Mouse (Mus musculus): ENCODE measurements at regions not wholly inside any gene's neighbourhood (a gene's known extent, or its start where the extent isn't known, plus 50 kb on each side); places are given as distances from the start of the nearest gene placed in this dataset.

DNA sequence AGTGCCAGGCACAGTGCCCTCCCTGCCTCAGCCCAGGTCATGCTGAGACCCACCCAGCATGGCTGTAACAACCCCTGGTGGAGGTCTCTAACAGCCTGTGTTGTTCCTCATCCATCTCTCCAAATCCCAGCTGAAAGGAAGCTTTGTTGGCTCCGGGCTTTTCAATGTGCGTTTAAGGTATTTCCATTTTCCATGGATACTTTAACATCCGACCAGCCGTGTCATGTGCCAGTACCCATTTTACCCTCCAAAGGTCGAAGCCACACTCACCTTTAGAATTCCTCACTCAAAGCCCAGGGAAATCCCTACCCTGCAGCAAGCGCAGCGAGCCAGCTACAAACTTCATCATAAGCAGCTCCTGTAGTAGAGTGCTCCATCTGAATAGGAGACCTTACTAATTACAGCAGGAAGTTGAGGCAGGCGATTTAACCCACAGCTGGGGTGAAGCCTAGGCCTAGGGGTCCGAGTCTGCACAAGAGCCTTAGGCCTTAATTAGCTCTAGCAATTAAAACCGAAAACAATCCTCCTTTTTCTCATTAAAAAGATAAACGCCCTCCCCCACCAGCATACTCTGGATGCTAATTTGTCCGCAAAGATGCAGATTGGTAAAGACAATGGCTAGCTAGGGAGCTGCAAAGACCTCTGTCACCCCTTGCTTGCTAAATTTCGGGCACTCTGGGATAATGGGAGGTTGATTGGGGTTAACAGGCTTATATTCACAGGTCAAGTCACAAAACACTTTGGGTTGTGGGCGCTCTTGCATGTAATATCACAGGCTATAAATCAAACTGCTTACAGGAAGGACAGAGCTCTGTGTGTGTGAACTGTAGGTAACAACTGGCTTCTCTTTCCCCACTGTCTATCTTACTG lies 171.2 kb downstream of the Pmp22 start:
- 59% methylated on average over 14 of the region's 14 CpGs for WGBS
- Histone ChIP-seq H3K36me3 (ENCODE audit: control insufficient read depth, insufficient read depth, low read length) (no peaks in the 10 kb centered on the region), H3K4me2 (ENCODE audit: low read depth, low read length) (no peak overlapping the region), H3K27me3 (ENCODE audit: control insufficient read depth, insufficient read depth, low read length) (no peaks in the 10 kb centered on the region), H3K27ac (ENCODE audit: low read length) (no peak overlapping the region), H3K9ac (ENCODE audit: low read length) (no peak overlapping the region), H3K9me3 (replicated peaks; ENCODE audit: control insufficient read depth, low read length) (no peaks in the 10 kb centered on the region), H3K4me1 (ENCODE audit: control insufficient read depth, insufficient read depth, low read length) (no peaks in the 10 kb centered on the region), H3K4me3 (replicated peaks; ENCODE audit: low read length) (no peak overlapping the region)
- ATAC-seq (ENCODE audit: insufficient read depth, low FRiP score): no peak

GRCm38 (mm10) chr11:63325166-63325565 lies 196.4 kb downstream of the Pmp22 start:
- Histone ChIP-seq H3K9me3 (replicated peaks; ENCODE audit: control insufficient read depth, low read length) (no peaks in the 10 kb centered on the region), H3K36me3 (ENCODE audit: control insufficient read depth, insufficient read depth, low read length) (no peaks in the 10 kb centered on the region), H3K4me2 (ENCODE audit: low read depth, low read length) (no peak overlapping the region), H3K9ac (ENCODE audit: low read length) (no peak overlapping the region), H3K27ac (ENCODE audit: low read length) (no peak overlapping the region), H3K27me3 (ENCODE audit: control insufficient read depth, insufficient read depth, low read length) (no peaks in the 10 kb centered on the region), H3K4me3 (replicated peaks; ENCODE audit: low read length) (no peak overlapping the region), H3K4me1 (ENCODE audit: control insufficient read depth, insufficient read depth, low read length) (no peaks in the 10 kb centered on the region)
- no peak for ATAC-seq (ENCODE audit: insufficient read depth, low FRiP score)
- WGBS: 73% methylated on average over 4 of the region's 4 CpGs

- no peaks in the 10 kb centered on the region for H3K9me3 ChIP-seq (replicated peaks; ENCODE audit: control insufficient read depth, low read length)
- no peak overlapping the region for H3K9ac ChIP-seq (ENCODE audit: low read length)
- no peaks in the 10 kb centered on the region for H3K36me3 ChIP-seq (ENCODE audit: control insufficient read depth, insufficient read depth, low read length)
- H3K27ac ChIP-seq (ENCODE audit: low read length): no peak overlapping the region
- no peak overlapping the region for H3K4me3 ChIP-seq (replicated peaks; ENCODE audit: low read length)
- H3K27me3 ChIP-seq (ENCODE audit: control insufficient read depth, insufficient read depth, low read length): no peaks in the 10 kb centered on the region
- ATAC-seq (ENCODE audit: insufficient read depth, low FRiP score): no peak
- H3K4me2 ChIP-seq (ENCODE audit: low read depth, low read length): no peak overlapping the region
- 68% methylated on average over 5 of the region's 5 CpGs for WGBS
- H3K4me1 ChIP-seq (ENCODE audit: control insufficient read depth, insufficient read depth, low read length): no peaks in the 10 kb centered on the region
Observed at GRCm38 (mm10) chr11:63326864-63327263, 198.1 kb downstream of the Pmp22 start.

GRCm38 (mm10) chr11:63337503-63337902 lies 208.7 kb downstream of the Pmp22 start:
- no peaks in the 10 kb centered on the region for H3K4me1 ChIP-seq (ENCODE audit: control insufficient read depth, insufficient read depth, low read length)
- H3K27me3 ChIP-seq (ENCODE audit: control insufficient read depth, insufficient read depth, low read length): no peaks in the 10 kb centered on the region
- WGBS: 48% methylated on average over 9 of the region's 9 CpGs
- H3K27ac ChIP-seq (ENCODE audit: low read length): no peak overlapping the region
- H3K9ac ChIP-seq (ENCODE audit: low read length): no peak overlapping the region
- no peaks in the 10 kb centered on the region for H3K36me3 ChIP-seq (ENCODE audit: control insufficient read depth, insufficient read depth, low read length)
- H3K9me3 ChIP-seq (replicated peaks; ENCODE audit: control insufficient read depth, low read length): no peaks in the 10 kb centered on the region
- no peak for ATAC-seq (ENCODE audit: insufficient read depth, low FRiP score)
- no peak overlapping the region for H3K4me2 ChIP-seq (ENCODE audit: low read depth, low read length)
- no peak overlapping the region for H3K4me3 ChIP-seq (replicated peaks; ENCODE audit: low read length)

GRCm38 (mm10) chr11:63338277-63338676 lies 209.5 kb downstream of the Pmp22 start:
- Histone ChIP-seq H3K9me3 (replicated peaks; ENCODE audit: control insufficient read depth, low read length) (no peaks in the 10 kb centered on the region), H3K4me1 (ENCODE audit: control insufficient read depth, insufficient read depth, low read length) (no peaks in the 10 kb centered on the region), H3K4me2 (ENCODE audit: low read depth, low read length) (no peak overlapping the region), H3K9ac (ENCODE audit: low read length) (no peak overlapping the region), H3K36me3 (ENCODE audit: control insufficient read depth, insufficient read depth, low read length) (no peaks in the 10 kb centered on the region), H3K4me3 (replicated peaks; ENCODE audit: low read length) (no peak overlapping the region), H3K27me3 (ENCODE audit: control insufficient read depth, insufficient read depth, low read length) (no peaks in the 10 kb centered on the region), H3K27ac (ENCODE audit: low read length) (no peak overlapping the region)
- no peak for ATAC-seq (ENCODE audit: insufficient read depth, low FRiP score)
- 100% methylated on average over 1 of the region's 1 CpGs for WGBS

DNA sequence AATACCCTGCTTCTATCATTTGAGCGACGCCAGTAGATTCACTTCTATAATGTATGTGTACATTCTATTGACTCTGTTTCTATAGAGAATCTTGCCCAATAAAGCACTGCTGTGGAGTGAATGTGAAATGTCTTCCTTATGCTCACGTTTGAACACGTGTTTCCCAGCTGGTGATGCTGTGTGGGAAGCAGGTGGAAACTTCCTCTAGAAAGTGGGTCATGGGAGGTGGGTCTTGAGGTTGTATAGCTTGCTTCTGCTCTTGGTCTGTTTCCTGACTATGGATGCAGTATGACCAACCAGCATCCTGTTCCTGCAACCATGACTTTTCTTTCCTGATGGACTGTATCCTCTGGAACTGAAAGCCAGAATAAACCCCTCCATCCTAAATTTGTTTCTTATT lies 216.9 kb downstream of the Pmp22 start:
- Histone ChIP-seq H3K4me1 (ENCODE audit: control insufficient read depth, insufficient read depth, low read length) (no peaks in the 10 kb centered on the region), H3K9me3 (replicated peaks; ENCODE audit: control insufficient read depth, low read length) (no peaks in the 10 kb centered on the region), H3K4me3 (replicated peaks; ENCODE audit: low read length) (no peak overlapping the region), H3K9ac (ENCODE audit: low read length) (no peak overlapping the region), H3K36me3 (ENCODE audit: control insufficient read depth, insufficient read depth, low read length) (no peaks in the 10 kb centered on the region), H3K4me2 (ENCODE audit: low read depth, low read length) (no peak overlapping the region), H3K27me3 (ENCODE audit: control insufficient read depth, insufficient read depth, low read length) (no peaks in the 10 kb centered on the region), H3K27ac (ENCODE audit: low read length) (no peak overlapping the region)
- ATAC-seq (ENCODE audit: insufficient read depth, low FRiP score): no peak
- 82% methylated on average over 4 of the region's 4 CpGs for WGBS

GRCm38 (mm10) chr11:63350123-63350696 lies 221.4 kb downstream of the Pmp22 start:
- Histone ChIP-seq H3K27ac (ENCODE audit: low read length) (peak overlapping the region; percentile 60), H3K4me3 (replicated peaks; ENCODE audit: low read length) (no peak overlapping the region), H3K27me3 (ENCODE audit: control insufficient read depth, insufficient read depth, low read length) (no peaks in the 10 kb centered on the region), H3K4me2 (ENCODE audit: low read depth, low read length) (no peak overlapping the region), H3K9me3 (replicated peaks; ENCODE audit: control insufficient read depth, low read length) (no peaks in the 10 kb centered on the region), H3K9ac (ENCODE audit: low read length) (no peak overlapping the region), H3K4me1 (ENCODE audit: control insufficient read depth, insufficient read depth, low read length) (no peaks in the 10 kb centered on the region), H3K36me3 (ENCODE audit: control insufficient read depth, insufficient read depth, low read length) (no peaks in the 10 kb centered on the region)
- 18% methylated on average over 7 of the region's 7 CpGs for WGBS
- ATAC-seq (ENCODE audit: insufficient read depth, low FRiP score): no peak

GRCm38 (mm10) chr11:63351999-63352398 lies 223.2 kb downstream of the Pmp22 start:
- Histone ChIP-seq H3K9me3 (replicated peaks; ENCODE audit: control insufficient read depth, low read length) (no peaks in the 10 kb centered on the region), H3K27me3 (ENCODE audit: control insufficient read depth, insufficient read depth, low read length) (no peaks in the 10 kb centered on the region), H3K9ac (ENCODE audit: low read length) (no peak overlapping the region), H3K4me1 (ENCODE audit: control insufficient read depth, insufficient read depth, low read length) (no peaks in the 10 kb centered on the region), H3K27ac (ENCODE audit: low read length) (no peak overlapping the region), H3K4me2 (ENCODE audit: low read depth, low read length) (no peak overlapping the region), H3K36me3 (ENCODE audit: control insufficient read depth, insufficient read depth, low read length) (no peaks in the 10 kb centered on the region), H3K4me3 (replicated peaks; ENCODE audit: low read length) (no peak overlapping the region)
- no peak for ATAC-seq (ENCODE audit: insufficient read depth, low FRiP score)
- 89% methylated on average over 8 of the region's 8 CpGs for WGBS

DNA sequence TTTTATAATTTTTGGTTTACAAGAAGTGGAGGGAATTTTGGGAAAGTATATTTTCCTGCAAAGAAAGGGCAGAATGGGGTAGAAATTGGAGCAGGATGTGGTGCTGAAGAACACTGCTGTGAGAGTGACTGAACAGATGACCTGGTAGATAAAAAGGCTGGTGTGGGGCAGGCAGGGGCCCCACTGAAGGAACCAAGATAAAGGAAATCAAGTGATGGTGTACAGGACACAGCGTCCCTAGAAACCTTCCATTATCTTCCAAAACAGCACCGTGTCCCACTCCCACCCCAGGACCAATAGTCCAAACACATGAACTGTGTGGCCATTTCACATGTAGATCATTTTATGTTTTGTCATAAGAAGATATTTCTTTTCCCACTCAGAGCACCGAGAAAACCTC lies 224.2 kb downstream of the Pmp22 start:
- no peak overlapping the region for H3K9ac ChIP-seq (ENCODE audit: low read length)
- no peak overlapping the region for H3K27ac ChIP-seq (ENCODE audit: low read length)
- no peaks in the 10 kb centered on the region for H3K36me3 ChIP-seq (ENCODE audit: control insufficient read depth, insufficient read depth, low read length)
- 50% methylated on average over 3 of the region's 3 CpGs for WGBS
- H3K27me3 ChIP-seq (ENCODE audit: control insufficient read depth, insufficient read depth, low read length): no peaks in the 10 kb centered on the region
- no peaks in the 10 kb centered on the region for H3K4me1 ChIP-seq (ENCODE audit: control insufficient read depth, insufficient read depth, low read length)
- no peaks in the 10 kb centered on the region for H3K9me3 ChIP-seq (replicated peaks; ENCODE audit: control insufficient read depth, low read length)
- no peak overlapping the region for H3K4me2 ChIP-seq (ENCODE audit: low read depth, low read length)
- H3K4me3 ChIP-seq (replicated peaks; ENCODE audit: low read length): no peak overlapping the region
- no peak for ATAC-seq (ENCODE audit: insufficient read depth, low FRiP score)

Measured in stomach, embryonic 16.5 days (tissue).